Mouse (Mus musculus) MN1 (cell line): ENCODE results near the gene Tbl1x.

Experiments
- DNase-seq: peaks from one replicate; pipeline ENCODE4 v3.0.0-alpha.2; 2016; ENCODE audit warnings: low spot score

Gene Tbl1x

DNA sequence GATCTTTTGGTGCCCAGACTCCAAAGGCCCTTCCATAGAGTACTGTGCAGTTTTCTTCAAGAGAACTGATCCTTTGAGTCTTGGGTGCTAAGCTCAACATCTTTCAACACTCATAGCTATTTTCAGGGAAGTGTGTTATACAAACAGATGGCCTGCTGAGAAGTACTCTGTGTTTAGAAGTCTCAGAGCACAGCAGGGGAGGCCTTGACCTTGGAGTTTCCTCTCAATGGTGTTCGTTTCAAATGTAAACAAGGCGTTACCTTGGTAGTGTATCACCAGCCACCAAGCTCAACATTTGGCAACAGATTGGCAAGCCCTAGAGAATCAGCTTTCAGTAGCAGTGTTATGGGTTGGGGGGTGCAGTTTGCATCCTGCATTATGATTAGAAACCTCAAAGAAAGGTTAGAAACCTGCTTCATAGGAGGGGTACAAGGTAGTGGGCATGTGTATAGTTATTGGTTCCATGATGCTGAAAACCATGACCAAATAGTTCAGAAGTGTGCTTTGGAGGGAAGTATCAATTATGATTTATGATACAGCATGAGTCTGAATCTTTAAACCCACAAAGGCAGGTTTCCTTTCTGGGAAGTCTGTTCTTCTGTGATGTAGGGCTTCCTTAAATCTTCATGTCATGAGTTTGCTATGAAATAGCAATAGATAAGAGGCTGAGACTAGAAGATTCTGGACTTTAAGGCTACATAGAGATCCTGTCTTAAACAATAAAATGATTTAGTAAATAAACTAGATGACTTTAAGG lies 98.3 kb downstream of the Tbl1x start:
- DNase-seq, result no peak

- DNase-seq, result no peak
These were observed 101.1 kb downstream of the Tbl1x start for GRCm38 (mm10) chrX:77611938-77612337.

DNA sequence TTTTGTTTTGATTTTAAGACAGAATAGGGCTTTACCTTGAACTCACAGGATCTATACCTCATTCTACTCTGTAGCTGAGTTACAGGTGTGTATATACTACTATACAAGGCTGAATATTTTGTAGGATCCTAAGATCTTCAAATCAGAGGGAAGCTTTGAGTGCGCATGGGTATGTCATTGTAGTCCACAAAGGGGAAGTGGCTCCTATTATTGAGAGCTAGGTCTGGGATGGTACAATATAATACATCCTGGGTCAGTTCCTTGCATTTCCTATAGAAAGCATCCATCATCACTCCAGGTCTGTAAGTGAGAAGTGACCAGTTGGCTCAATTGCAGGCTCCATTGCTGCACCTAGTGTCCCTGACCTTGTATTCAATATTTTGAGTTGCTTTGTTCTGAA lies 102.2 kb downstream of the Tbl1x start:
- no peak for DNase-seq

GRCm38 (mm10) chrX:77615735-77616293 lies 105.0 kb downstream of the Tbl1x start:
- no peak for DNase-seq

DNA sequence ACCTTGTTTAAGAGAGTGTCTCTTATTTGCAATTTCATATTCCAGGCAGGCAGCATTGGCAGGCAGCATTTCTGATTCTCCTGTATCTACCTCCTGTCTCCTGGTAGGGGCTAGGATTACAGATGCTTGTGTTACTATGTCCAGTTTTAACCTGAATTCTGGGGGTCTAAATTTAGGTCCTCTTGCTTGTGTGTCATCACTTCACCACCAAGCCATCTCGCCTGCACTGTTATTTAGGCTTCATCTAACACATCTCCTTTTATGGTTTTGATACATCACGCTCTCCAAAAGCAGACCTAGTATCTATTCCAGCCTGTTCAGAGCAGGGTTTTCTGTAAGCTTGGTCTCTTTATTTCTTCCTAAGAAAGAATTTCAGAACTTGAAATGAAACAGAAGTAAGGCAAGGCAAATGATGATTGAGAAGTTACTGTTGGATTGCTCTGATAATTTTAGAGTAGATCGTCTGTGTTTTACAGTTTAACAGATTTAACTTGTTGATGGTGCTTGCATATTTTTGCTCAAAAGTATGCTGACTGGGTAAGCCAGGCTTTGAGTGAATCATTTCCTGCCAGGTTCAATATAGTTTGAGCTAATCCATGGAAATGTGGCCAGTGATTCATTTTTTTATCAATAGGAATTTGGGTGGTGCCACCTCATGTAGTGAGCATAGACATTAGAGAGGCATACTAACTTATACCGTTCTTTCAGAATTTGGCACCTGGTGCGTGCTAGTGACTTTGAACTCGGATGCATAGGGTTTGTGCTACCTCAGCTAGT lies 106.7 kb downstream of the Tbl1x start:
- no peak for DNase-seq

GRCm38 (mm10) chrX:77630439-77630838 lies 119.6 kb downstream of the Tbl1x start:
- DNase-seq, result no peak

GRCm38 (mm10) chrX:77636499-77636898 lies 125.7 kb downstream of the Tbl1x start:
- no peak for DNase-seq

DNA sequence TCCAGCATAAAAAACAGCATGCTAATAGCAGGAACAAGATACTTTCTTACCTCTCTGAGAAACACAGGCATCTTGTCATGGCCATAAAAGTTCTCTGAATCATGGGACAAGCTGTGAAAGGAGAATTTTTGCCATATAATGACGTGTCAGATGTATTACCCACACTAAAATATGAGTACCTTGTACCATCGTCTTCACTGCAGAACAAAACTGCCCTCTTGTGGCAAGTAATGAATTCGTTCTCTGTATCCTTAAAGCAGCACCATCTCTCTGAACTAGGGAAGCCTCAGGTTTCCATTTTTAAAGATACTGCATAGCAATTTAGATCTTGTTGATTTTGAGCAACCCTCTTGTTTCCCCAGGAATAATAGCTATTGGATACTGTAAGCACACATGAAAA lies 127.3 kb downstream of the Tbl1x start:
- DNase-seq, result peak; percentile 49

DNA sequence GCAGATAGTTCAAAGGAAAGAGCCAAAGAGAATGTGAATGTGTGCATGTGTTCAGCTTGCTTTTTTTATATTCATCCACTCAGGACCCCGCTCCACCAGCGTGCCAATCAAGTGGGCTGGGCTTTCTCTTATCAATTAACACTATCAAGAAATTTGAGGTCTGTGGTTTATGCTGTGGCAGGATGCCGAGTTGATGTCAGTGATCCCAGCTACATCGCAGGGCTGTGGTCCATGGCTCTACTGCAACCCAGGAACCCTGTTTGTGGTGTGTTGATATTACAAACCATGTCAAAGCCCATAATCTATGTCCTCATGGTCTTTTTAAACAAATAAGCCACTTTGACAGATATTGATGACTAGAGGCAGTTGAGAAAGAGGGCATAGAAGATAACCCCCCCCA lies 129.5 kb downstream of the Tbl1x start:
- DNase-seq, result no peak

DNA sequence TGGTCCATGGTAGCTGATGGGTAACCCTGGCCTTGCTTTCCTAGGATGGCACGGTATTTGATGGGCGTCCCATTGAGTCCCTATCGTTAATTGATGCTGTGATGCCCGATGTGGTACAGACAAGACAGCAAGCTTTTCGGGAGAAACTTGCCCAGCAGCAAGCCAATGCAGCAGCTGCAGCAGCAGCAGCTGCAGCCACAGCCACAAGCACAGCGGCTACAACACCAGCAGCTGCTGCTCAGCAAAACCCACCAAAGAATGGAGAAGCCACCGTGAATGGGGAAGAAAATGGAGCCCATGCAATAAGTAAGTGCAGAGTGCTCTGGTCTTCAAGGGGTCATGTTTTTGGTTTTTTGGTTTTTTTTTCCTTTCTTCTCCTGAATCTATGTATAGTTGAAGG lies 135.4 kb downstream of the Tbl1x start:
- no peak for DNase-seq

- DNase-seq, result no peak
These were observed 139.4 kb downstream of the Tbl1x start for GRCm38 (mm10) chrX:77650246-77650645.

DNA sequence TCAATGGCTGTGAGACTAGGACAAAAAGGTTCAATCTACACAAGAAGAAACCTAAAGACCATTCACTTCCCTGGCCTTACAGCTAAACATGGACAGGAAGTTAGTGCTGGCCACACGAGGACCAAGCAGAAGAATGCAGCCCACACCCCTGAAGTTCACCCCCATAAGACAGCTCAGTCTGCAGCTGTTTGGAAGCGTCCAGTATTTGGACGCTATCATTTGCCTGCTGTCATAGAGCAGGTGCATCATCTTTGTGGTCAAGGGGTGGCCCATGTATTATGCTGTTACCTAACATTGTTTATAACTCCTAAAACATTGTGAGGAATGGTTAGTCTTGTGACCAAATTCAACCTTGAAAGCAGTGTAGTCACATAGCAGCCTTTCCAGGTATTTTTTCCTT lies 151.2 kb downstream of the Tbl1x start:
- DNase-seq, result no peak

GRCm38 (mm10) chrX:77663276-77663675 lies 152.5 kb downstream of the Tbl1x start:
- DNase-seq, result no peak

GRCm38 (mm10) chrX:77665030-77665429 lies 154.2 kb downstream of the Tbl1x start:
- no peak for DNase-seq

DNA sequence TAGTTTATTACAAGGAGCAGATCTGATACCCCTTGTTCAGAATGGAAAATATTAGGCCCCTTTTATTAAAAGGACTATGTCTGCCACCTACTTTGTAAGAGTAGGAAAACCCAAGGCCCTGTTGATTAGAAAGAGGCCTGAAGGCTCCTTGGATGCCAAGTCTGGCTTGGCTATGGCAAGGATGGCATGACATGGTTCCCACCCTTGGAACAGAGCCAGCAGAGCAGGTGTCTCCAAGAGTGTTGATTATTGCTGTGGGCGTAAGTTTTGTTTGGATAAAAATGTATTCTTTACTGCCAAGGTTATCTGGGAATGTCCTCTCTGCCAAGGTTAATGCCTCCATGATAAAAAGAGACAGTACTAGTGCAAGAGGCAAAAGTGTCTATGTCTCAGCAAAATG lies 156.1 kb downstream of the Tbl1x start:
- DNase-seq, result no peak

DNA sequence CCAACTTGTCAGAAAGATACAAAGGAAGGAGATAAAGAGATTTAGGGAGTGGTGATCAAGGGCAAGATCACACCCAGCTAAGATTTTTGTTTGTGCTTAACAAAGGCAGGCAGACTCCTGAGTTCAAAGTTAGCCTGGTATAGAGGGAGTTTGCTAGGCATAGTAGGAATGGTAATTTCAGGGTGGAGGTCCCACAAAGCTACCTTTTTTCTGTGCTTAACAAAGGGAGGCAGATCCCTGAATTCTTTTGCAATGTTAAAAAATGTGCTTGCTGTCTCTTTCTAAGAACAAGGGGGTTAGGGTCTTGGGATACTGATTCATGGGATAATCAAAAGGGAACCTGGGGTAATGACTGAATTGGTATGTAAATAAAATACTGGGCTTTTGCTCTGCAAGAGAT lies 156.6 kb downstream of the Tbl1x start:
- no peak for DNase-seq

GRCm38 (mm10) chrX:77669779-77670550 lies 159.2 kb downstream of the Tbl1x start:
- DNase-seq, result peak; percentile 7
